Mouse (Mus musculus) forebrain, postnatal 0 days (tissue): ENCODE data around the gene Smco2. TPM values are rescaled to one million over a fixed set of nuclear protein-coding genes. Genes with fewer than 3 reads are reported as not detected.

Experiments used
- ATAC-seq: fragments of 200-750 bp; cut with Nextera tagmentation; 2 replicates; pipeline ENCODE4 v1.8.0; 2017; ENCODE audit warnings: mild to moderate bottlenecking, moderate library complexity
- DNase-seq: peaks from one replicate; pipeline ENCODE4 v3.0.0-alpha.2; 2015
- H3K27ac ChIP-seq: fragments of 300-500 bp; sonication (generic); 2 replicates; pipeline ENCODE4 v1.5.1; 2014; ENCODE audit warnings: low read depth, mild to moderate bottlenecking, antibody characterized with exemption, low read length, moderate library complexity, mixed read lengths
- H3K27me3 ChIP-seq: fragments of 300-500 bp; sonication (generic); 2 replicates; pipeline ENCODE4 v1.6.1; 2014; ENCODE audit warnings: mild to moderate bottlenecking, low read length, mixed read lengths; ENCODE audit not compliant: insufficient read depth
- H3K36me3 ChIP-seq: fragments of 300-500 bp; sonication (generic); 2 replicates; pipeline ENCODE4 v1.6.1; 2014; ENCODE audit warnings: mild to moderate bottlenecking, moderate library complexity; ENCODE audit not compliant: insufficient read depth
- H3K4me1 ChIP-seq: fragments of 300-500 bp; sonication (generic); 2 replicates; pipeline ENCODE4 v1.6.1; 2014; ENCODE audit warnings: antibody characterized with exemption; ENCODE audit not compliant: insufficient read depth
- H3K4me2 ChIP-seq: fragments of 300-500 bp; sonication (generic); 2 replicates; pipeline ENCODE4 v1.6.1; 2014; ENCODE audit warnings: low read depth, mild to moderate bottlenecking, moderate library complexity
- H3K4me3 ChIP-seq: fragments of 300-500 bp; sonication (generic); 2 replicates; pipeline ENCODE4 v1.5.1; 2014; ENCODE audit warnings: low read depth, low read length, mixed read lengths
- H3K9ac ChIP-seq: fragments of 300-500 bp; sonication (generic); 2 replicates; pipeline ENCODE4 v1.6.1; 2014; ENCODE audit warnings: mild to moderate bottlenecking
- H3K9me3 ChIP-seq: fragments of 300-500 bp; sonication (generic); 2 replicates; pipeline ENCODE4 v1.6.1; 2016; ENCODE audit warnings: low read length
- CTCF ChIP-seq: sonication (generic); IDR thresholded peaks from 2 replicates; pipeline ENCODE4 v1.5.1; 2016; ENCODE audit warnings: antibody characterized with exemption, control low read depth, low read depth
- WGBS: fragments of 180-500 bp; shearing (Covaris S2); extraction: QIAGEN DNeasy Blood & Tissue Kit; methylation state at CpG from one replicate; pipeline ENCODE4 v1.1.7; 2014; 5-methylcytosine and 5-hydroxymethylcytosine counted together
- polyA plus RNA-seq: library from polyadenylated mRNA; unstranded; fragments of >200 nt; fragmentation: Nextera tagmentation; extraction: Ambion mirVana; gene quantifications from 2 replicates; pipeline ENCODE4 v1.2.1, GENCODE M21; 2015
- total RNA-seq: library from RNA; depleted of rRNA; stranded (reverse); fragments of >200 nt; gene quantifications from 2 replicates; pipeline ENCODE4 v1.2.3, GENCODE M21; 2014

Smco2 gene
- total and polyA plus RNA-seq, 2 experiments from 2014 or later: not detected

- H3K4me2 ChIP-seq: no peak overlapping the region
- no peak overlapping the region for H3K27ac ChIP-seq
- 88% methylated on average over 6 of the region's 6 CpGs for WGBS
- no peaks in the 10 kb centered on the region for H3K9me3 ChIP-seq
- no peaks in the 10 kb centered on the region for H3K27me3 ChIP-seq
- DNase-seq (no peak), ATAC-seq (no peak)
- H3K4me3 ChIP-seq: no peak overlapping the region
- H3K4me1 ChIP-seq: no peaks in the 10 kb centered on the region
- TF ChIP-seq CTCF: no peak
- H3K9ac ChIP-seq: no peak overlapping the region
- H3K36me3 ChIP-seq: no peaks in the 10 kb centered on the region
Observed at GRCm38 (mm10) chr6:146844867-146845266, 5.0 kb upstream of the Smco2 start.

- no peaks in the 10 kb centered on the region for H3K36me3 ChIP-seq
- ATAC-seq (no peak), DNase-seq (no peak)
- H3K4me2 ChIP-seq: no peak overlapping the region
- no peaks in the 10 kb centered on the region for H3K9me3 ChIP-seq
- H3K27ac ChIP-seq: no peak overlapping the region
- H3K9ac ChIP-seq: no peak overlapping the region
- TF ChIP-seq CTCF: no peak
- H3K4me3 ChIP-seq: no peak overlapping the region
- WGBS: 59% methylated on average over 5 of the region's 5 CpGs
- no peaks in the 10 kb centered on the region for H3K4me1 ChIP-seq
- no peaks in the 10 kb centered on the region for H3K27me3 ChIP-seq
Observed at GRCm38 (mm10) chr6:146845347-146845746, 4.6 kb upstream of the Smco2 start.

GRCm38 (mm10) chr6:146845961-146846750 lies 3.7 kb upstream of the Smco2 start:
- peak; percentile 34; the same call in 1 of the 2 replicates for ATAC-seq
- 73% methylated on average over 15 of the region's 15 CpGs for WGBS
- TF ChIP-seq CTCF: no peak

GRCm38 (mm10) chr6:146847402-146847801 lies 2.5 kb upstream of the Smco2 start:
- DNase-seq (no peak), ATAC-seq (no peak)
- H3K27ac ChIP-seq: no peak overlapping the region
- WGBS: 74% methylated on average over 3 of the region's 3 CpGs
- H3K9me3 ChIP-seq: no peaks in the 10 kb centered on the region
- H3K4me1 ChIP-seq: no peaks in the 10 kb centered on the region
- no peak overlapping the region for H3K9ac ChIP-seq
- H3K36me3 ChIP-seq: no peaks in the 10 kb centered on the region
- no peaks in the 10 kb centered on the region for H3K27me3 ChIP-seq
- TF ChIP-seq CTCF: no peak
- H3K4me3 ChIP-seq: no peak overlapping the region
- H3K4me2 ChIP-seq: no peak overlapping the region

More at GRCm38 (mm10) chr6:146845961-146846750, 3.7 kb upstream of the Smco2 start:
- Histone ChIP-seq H3K36me3 (no peaks in the 10 kb centered on the region), H3K9me3 (no peaks in the 10 kb centered on the region), H3K27me3 (no peaks in the 10 kb centered on the region), H3K9ac (no peak overlapping the region), H3K27ac (no peak overlapping the region), H3K4me1 (no peaks in the 10 kb centered on the region), H3K4me3 (no peak overlapping the region), H3K4me2 (no peak overlapping the region)
- DNase-seq: no peak

GRCm38 (mm10) chr6:146848281-146848680 lies 1.6 kb upstream of the Smco2 start:
- Histone ChIP-seq H3K4me2 (no peak overlapping the region), H3K9me3 (no peaks in the 10 kb centered on the region), H3K27ac (no peak overlapping the region), H3K36me3 (no peaks in the 10 kb centered on the region), H3K4me3 (no peak overlapping the region), H3K27me3 (no peaks in the 10 kb centered on the region), H3K9ac (no peak overlapping the region), H3K4me1 (no peaks in the 10 kb centered on the region)
- no peak for ATAC-seq
- no peak for TF ChIP-seq CTCF
- WGBS: 90% methylated on average over 3 of the region's 3 CpGs
- DNase-seq: no peak

- H3K27ac ChIP-seq: no peak overlapping the region
- DNase-seq: no peak
- H3K4me1 ChIP-seq: no peaks in the 10 kb centered on the region
- no peaks in the 10 kb centered on the region for H3K9me3 ChIP-seq
- 84% methylated on average over 3 of the region's 3 CpGs for WGBS
- H3K27me3 ChIP-seq: no peaks in the 10 kb centered on the region
- no peaks in the 10 kb centered on the region for H3K36me3 ChIP-seq
- H3K9ac ChIP-seq: no peak overlapping the region
- no peak overlapping the region for H3K4me3 ChIP-seq
- TF ChIP-seq CTCF: no peak
- H3K4me2 ChIP-seq: no peak overlapping the region
- ATAC-seq: no peak
Observed at GRCm38 (mm10) chr6:146851916-146852315, 2.0 kb downstream of the Smco2 start.

- H3K9me3 ChIP-seq: no peaks in the 10 kb centered on the region
- H3K9ac ChIP-seq: no peak overlapping the region
- H3K4me3 ChIP-seq: no peak overlapping the region
- ATAC-seq (peak; percentile 29; the same call in 1 of the 2 replicates), DNase-seq (peak; percentile 54)
- no peak for TF ChIP-seq CTCF
- WGBS: 69% methylated on average over 4 of the region's 4 CpGs
- H3K27ac ChIP-seq: no peak overlapping the region
- H3K36me3 ChIP-seq: no peaks in the 10 kb centered on the region
- no peaks in the 10 kb centered on the region for H3K27me3 ChIP-seq
- no peak overlapping the region for H3K4me2 ChIP-seq
- no peaks in the 10 kb centered on the region for H3K4me1 ChIP-seq
Observed at GRCm38 (mm10) chr6:146852739-146853138, 2.8 kb downstream of the Smco2 start.
